Mouse (Mus musculus) thymus, adult 2 months (tissue): ENCODE results near the gene Rph3al.

Source experiments
- CTCF ChIP-seq: fragments of 200-500 bp; IDR thresholded peaks from 2 replicates; pipeline ENCODE4 v1.5.1; 2012; ENCODE audit warnings: mild to moderate bottlenecking, control low read depth, low read length, moderate library complexity, borderline replicate concordance; ENCODE audit not compliant: control insufficient read depth, poor library complexity, insufficient read depth; ENCODE audit errors: extremely low read depth
- POLR2A ChIP-seq: fragments of 200-500 bp; IDR thresholded peaks from 2 replicates; pipeline ENCODE4 v1.6.1; 2012; ENCODE audit warnings: mild to moderate bottlenecking, low read length, control low read depth, moderate library complexity; ENCODE audit not compliant: control insufficient read depth, poor library complexity, insufficient read depth; ENCODE audit errors: extremely low read depth

DNA sequence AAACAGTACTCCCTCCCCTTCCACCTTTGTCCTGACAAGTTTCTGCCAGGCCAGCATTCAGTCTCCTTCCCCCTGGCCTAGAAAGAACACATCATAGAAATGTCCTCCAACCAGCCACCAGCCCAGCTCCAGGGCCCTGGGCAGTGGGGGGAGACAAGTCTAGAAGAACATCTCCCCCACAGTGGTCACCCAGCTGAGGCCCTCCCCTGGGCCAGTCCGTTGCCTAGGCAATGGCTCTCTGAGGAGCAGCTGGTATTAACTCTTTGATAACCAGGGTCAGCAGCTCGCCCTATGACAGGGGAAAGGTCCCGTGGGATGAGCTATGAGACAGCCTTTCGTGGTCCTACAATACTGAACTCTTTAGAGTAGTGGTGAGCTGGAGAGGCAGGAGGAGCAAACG, 33.7 kb downstream of the Rph3al start:
- no peak for TF ChIP-seq CTCF
- TF ChIP-seq POLR2A = no peak
